Mouse (Mus musculus) ovary, postnatal 10 days (tissue): ENCODE measurements around the gene Ugt1a1.

Source experiments
- DNase-seq: peaks from one replicate; pipeline ENCODE4 v3.0.0; 2022; ENCODE audit warnings: low spot score

The Ugt1a1 gene

DNA sequence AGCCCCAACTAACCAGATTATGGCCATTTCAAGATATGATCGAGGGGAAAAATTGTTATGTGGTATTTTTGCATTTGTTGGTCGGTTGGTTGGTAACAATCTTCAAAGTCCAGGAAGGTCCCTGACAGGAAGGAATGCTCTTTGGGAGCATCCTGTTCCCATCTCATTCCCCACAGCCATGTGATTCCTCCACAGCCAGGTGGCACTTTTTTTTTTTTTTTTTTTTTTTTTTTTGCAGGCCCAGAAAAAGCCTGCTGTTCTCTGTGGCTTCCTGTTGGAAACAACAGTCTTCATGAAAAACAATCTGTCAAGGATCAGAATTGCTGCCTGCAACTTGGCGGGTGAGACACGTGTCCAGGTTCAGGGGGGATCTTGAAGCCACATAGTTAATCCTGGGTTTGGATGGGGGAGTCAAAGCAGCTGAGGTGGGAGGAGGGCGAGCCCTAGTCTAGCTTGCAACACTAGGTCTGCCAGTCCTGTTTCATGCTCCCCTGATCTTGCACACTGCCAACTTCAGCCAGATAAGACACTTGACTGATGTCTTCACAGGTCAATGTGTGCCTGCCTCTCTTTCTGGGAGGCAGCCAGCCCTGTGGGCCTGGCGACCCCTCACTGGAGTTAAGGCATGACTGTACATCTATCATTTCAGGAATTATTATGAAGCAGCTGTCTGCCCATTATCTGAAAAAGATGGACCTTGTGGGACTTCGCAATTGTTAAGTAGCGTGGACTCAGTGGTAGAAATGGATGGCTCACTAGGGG lies 47.3 kb downstream of the Ugt1a1 start:
- DNase-seq, result no peak

DNA sequence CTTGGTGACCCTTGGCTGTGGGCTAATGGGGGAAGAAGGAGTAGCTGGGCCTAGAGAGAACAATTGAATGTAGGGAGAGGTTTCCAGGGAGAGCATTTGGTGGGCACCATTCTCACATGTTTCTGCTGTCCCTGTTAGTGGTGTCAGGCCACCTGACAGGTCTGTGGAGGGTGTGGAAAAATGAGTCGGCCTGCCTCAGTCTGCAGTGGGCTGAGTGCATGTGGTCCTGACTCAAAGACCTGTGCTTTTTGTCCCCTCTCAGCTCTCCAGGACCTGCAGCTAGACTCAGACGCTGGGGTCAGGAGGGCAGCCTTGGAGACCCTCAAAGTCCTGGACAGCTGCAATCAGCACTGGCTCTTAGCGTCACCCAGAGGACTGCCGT lies 47.9 kb downstream of the Ugt1a1 start:
- no peak for DNase-seq

DNA sequence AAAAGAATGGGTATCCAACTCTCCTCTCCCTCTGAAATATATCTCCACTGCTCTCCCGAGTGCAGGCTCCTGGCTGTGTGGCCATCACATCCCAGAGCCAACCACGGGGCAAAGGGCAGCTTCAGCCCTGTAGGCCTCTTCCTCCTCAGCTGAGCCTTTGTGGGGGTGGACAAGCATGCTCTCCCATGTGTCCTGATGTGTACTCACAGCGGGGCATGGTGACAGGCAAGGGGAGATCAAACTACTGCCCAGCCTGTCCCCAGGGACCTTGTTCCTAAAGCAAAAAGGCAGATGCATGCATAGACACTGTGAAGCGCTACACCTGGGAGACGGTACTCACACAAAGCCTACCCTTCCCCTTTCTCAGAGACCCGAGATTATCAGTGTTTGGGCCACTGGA lies 48.4 kb downstream of the Ugt1a1 start:
- no peak for DNase-seq

DNA sequence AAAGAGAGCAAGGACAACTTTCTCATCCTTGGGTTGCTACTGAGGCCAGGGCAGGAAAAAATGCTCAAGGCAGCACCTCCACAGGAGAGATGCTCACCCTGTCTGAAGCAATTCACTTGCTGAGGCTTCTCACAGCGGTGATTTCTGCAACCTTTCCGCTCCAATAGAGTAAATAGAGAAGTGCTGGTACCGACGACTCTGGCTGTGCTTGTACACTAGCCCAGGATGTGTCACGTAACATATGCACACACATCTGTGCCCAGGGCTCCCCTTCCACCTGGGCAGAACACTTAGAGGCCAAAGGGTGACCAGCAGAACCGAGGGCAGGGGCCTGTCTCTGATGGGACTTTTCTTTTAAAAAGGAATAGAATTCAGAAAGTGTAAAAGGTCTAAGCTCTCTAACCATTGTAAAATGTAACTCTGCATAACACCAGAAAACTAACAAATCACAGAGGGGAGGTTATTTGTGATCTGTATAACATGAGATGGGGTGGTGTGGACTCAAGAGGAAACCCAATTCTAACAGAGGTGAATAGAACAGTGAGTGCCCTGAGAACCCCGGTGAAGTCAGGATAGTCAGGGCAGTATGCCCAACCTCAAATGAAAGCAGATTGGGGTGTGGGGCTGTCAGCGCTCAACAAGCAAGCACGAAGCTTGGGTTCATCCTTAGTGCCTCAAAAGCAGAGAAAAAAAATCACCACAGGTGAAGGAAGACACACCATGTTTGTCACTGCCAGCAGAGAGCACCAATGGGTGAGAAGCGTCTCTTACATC lies 49.0 kb downstream of the Ugt1a1 start:
- no peak for DNase-seq

DNA sequence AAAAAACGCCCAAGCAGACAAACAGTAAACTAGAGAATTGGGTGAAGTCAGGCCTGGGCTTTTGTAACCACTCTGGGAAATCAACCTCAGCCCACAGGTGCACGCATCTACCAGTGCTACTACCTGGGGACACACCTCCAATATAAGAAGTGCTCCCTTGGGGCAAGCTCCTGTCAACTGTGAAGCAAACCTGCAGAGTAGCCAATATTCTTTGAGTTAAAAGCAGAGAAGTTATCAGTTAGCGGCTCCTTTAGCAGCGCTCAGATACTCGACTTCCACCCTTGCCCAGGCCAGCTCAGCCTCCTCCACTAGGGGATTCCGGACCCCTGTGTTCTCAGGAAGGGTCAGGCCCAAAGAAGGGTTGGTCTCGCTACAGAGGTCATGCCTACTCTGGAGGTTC lies 49.9 kb downstream of the Ugt1a1 start:
- DNase-seq, result no peak

DNA sequence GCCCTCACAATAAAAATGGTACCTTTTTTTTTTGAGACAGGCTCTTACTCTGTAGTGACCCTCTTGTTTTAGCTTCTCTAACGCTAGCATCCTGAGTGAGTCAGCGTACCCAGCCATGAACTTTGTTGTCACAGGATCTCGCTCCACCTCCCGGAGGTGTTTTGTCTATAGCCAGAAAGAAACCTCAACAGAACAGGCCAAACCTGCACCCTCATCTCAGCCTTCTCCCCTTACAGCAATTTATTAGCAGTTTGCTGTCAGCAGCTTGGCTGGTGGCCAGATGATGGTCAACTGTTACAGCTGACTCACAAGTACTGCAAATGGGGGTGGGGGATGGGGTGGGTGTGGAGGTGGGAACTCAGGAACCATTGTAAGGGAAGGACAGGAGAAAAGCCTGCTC lies 50.5 kb downstream of the Ugt1a1 start:
- no peak for DNase-seq

DNA sequence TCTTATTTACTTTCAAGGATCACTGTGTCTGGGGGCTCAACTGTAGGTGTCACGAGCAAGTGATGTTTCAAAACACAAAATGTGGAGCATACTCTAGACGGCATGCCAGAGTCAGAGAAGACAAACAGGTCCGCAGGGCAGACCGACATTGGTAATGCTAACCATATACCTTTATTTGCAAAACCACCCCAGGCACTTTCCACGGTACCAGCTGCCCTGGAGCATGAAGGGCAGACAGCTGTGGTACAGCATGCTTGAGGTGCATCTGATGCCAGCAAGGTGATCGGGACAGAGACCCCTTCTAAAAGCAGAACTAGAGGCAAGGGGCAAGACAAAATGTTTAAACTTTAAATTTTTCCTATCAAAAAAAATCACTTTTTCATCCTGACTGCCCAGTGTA lies 51.2 kb downstream of the Ugt1a1 start:
- no peak for DNase-seq

DNA sequence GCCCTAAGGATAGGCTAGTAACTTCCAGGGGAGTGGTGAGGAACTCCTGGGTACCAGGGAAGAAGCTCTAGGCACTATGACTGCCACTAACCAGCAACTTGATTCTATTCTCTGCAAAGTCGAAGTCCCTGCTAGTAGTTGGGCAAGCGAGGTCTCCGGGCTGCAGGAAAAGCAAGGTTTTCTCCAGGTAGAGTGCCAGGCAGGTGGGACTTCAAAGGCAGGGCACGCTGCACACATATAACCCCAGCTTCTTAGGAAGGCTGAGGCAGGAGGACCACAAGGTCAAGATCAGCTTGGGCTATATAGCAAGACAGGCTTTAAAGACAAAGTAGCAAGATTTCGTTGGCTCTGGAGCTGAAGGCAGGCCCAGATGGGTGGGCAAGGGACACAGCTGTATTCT lies 52.0 kb downstream of the Ugt1a1 start:
- DNase-seq, result no peak

DNA sequence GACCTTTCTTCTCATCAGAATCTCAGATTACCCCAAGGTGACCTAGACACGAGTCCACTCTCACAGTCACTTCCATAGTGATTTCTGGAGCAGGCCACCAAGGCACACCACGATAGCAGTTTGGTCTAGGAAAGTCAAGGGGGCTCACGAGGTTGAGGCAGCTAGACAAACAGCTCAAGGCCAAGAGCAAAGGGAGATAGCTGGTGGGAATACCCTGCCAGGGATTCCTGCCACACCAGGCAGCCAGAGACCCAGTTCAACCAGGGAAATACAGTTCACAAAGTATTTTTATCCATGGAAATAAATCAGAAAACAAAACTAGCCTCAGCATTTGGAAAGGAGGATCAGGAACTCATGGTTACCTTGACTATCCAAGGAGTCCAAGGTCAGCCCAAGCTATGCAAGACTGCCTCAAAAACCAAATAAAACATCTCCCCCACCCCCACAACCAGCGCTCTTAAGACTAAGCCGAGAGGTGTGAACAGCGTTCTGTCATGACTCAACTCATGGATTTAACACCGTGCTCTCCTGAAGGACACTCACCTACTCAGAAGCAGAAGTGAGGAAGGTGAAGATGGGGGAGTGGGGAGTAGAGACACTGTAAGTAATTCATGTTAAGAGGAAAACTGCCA lies 52.6 kb downstream of the Ugt1a1 start:
- no peak for DNase-seq

DNA sequence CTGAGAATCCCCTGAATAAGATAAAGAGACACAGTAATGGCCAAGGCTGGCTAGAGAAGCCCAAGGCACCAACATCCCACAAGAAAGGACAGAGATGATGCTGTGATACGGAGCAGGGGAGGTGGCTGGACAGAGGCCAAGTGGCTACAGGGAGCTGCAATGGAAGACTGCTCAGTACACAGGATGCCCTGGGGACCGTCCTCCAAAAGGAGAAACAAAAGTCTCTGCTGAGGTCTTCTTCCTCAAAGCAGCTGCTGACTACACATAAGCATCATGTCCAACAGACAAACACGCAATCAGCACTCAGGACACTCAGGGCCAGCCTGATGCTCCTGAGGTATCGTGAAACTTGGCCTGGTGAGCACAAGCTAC lies 53.1 kb downstream of the Ugt1a1 start:
- no peak for DNase-seq

DNA sequence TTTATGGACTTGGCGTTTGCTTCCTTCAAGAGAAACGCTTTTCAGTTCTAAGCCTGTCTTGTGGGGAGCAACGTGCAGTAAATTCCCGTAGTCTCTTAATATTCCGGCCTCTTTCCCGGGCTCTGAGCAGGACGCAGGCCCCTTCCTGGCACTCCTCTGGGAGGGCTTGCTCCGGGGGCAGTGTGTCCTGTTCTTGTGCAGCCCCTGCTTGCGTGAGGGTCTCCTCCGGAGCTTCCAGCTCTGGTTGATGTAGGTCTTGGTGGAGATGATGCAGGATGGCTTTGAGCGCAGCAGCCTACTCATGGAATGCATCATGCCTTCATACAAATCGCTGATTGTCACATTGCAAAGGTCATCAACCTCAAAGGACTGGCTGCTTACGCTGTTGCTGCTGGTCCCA lies 54.4 kb downstream of the Ugt1a1 start:
- DNase-seq, result no peak

DNA sequence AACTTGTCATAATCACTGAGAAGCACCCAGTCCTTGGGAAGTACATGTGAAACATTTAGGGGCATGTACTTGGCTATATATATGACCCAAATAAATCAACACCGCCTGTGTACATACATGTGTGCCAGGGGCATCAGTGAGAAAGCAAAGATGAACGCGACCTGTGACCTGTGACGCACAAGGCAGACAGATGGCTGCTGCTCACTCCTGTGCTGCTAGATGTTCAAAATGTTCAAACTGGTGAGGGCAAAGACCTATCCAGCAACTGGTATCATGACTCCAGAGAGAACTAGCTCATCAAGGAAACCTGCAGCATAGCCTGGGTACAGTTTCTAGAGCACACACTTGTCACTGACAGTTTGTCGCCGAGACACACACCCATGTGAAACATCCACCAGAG lies 55.7 kb downstream of the Ugt1a1 start:
- DNase-seq, result no peak

DNA sequence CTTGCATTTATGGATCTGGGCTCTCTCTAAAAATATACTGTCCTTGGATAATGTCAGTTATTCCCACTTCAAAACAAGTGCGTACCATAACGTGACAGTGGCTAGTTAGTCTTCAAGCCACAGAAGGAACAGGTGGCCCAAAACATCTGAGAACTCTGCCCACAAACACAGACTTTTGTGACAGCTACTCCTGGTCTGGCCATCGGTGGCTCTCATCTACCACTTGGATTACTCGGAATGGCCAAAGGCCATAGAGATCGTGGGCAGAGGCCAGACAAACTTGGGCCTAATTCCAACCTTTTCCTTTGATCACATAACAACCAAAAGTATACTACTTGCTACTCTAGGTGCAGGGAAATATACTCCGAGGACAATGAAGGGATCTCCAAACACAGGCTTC lies 56.3 kb downstream of the Ugt1a1 start:
- DNase-seq, result no peak
